Mouse (Mus musculus): Measurements from ENCODE around the gene Rex2. TPM values are rescaled to one million over a fixed set of nuclear protein-coding genes. Genes with fewer than 3 reads are reported as not detected.
"Not testable (repeated sequence)": the region's sequence is repeated elsewhere in the genome, so short reads cannot be mapped to it uniquely, and the experiment has no call there.

Gene Rex2
- polyA plus RNA-seq, 1 experiment from 2014 or later, result not detected

GRCm38 (mm10) chr4:147101666-147102626 is 80.3 kb downstream of the Rex2 start:
- peak; percentile 98 for ATAC-seq (ENCODE audit: low read depth)
- not testable (repeated sequence) for H3K4me1 ChIP-seq (ENCODE audit: control insufficient read depth, insufficient read depth, low read length); H3K9me3 ChIP-seq (ENCODE audit: control insufficient read depth, low read length); H3K36me3 ChIP-seq (ENCODE audit: control insufficient read depth, insufficient read depth, low read length); H3K27me3 ChIP-seq (ENCODE audit: control insufficient read depth, insufficient read depth, low read length); H3K27ac ChIP-seq (ENCODE audit: low read depth, low read length)
- Histone ChIP-seq H3K4me2 (ENCODE audit: low read depth, low read length) (peak overlapping the region; percentile 57), H3K9ac (replicated peaks; ENCODE audit: low read depth, low read length) (peak overlapping the region; percentile 28; the same call in 1 of the 2 replicates), H3K4me3 (ENCODE audit: low read depth, low read length) (peak overlapping the region; percentile 38)
- WGBS, result 1% methylated on average over 89 of the region's 109 CpGs

GRCm38 (mm10) chr4:147103814-147104213 is 82.2 kb downstream of the Rex2 start:
- not testable (repeated sequence) for H3K9me3 ChIP-seq (ENCODE audit: control insufficient read depth, low read length); ATAC-seq (ENCODE audit: low read depth); H3K4me1 ChIP-seq (ENCODE audit: control insufficient read depth, insufficient read depth, low read length); H3K27ac ChIP-seq (ENCODE audit: low read depth, low read length); H3K9ac ChIP-seq (replicated peaks; ENCODE audit: low read depth, low read length); H3K4me3 ChIP-seq (ENCODE audit: low read depth, low read length); H3K36me3 ChIP-seq (ENCODE audit: control insufficient read depth, insufficient read depth, low read length); H3K27me3 ChIP-seq (ENCODE audit: control insufficient read depth, insufficient read depth, low read length); H3K4me2 ChIP-seq (ENCODE audit: low read depth, low read length)
- WGBS, result 56% methylated on average over 4 of the region's 4 CpGs

Other genes with a start within 250 kb of the Rex2 start
- gene Gm21411, start 112.3 kb upstream of the Rex2 start, polyA plus RNA-seq (2014; fragmentation: Nextera tagmentation; extraction: Ambion mirVana), result not detected in 2 replicates
- gene Zfp989, start 49.9 kb upstream of the Rex2 start, polyA plus RNA-seq (2014; fragmentation: Nextera tagmentation; extraction: Ambion mirVana), result 0.21 and 0.50 TPM in 2 replicates
- gene Zfp991, start 110.2 kb downstream of the Rex2 start, polyA plus RNA-seq (2014; fragmentation: Nextera tagmentation; extraction: Ambion mirVana), result 7.6 and 8.3 TPM in 2 replicates

Measured in neural tube, embryonic 14.5 days (tissue).